Mouse (Mus musculus) kidney, adult 18-20 months (tissue): ENCODE results near the gene Sept12.

Experiments
- DNase-seq: peaks from one replicate; pipeline ENCODE4 v3.0.0; 2021

Gene Sept12

GRCm38 (mm10) chr16:4974521-4974920 lies 23.1 kb downstream of the Sept12 start:
- no peak for DNase-seq

GRCm38 (mm10) chr16:4971626-4972025 lies 26.0 kb downstream of the Sept12 start:
- no peak for DNase-seq

GRCm38 (mm10) chr16:4969055-4969843 lies 28.4 kb downstream of the Sept12 start:
- no peak for DNase-seq

GRCm38 (mm10) chr16:4968426-4968825 lies 29.2 kb downstream of the Sept12 start:
- no peak for DNase-seq

GRCm38 (mm10) chr16:4965392-4966129 lies 32.1 kb downstream of the Sept12 start:
- DNase-seq, result no peak

GRCm38 (mm10) chr16:4964731-4965391 lies 32.8 kb downstream of the Sept12 start:
- DNase-seq, result no peak

GRCm38 (mm10) chr16:4963797-4964709 lies 33.6 kb downstream of the Sept12 start, which contains the start of gene Anks3:
TSS of gene Anks3 (minus strand) at chr16:4964205.
- DNase-seq, result peak; percentile 97

GRCm38 (mm10) chr16:4963346-4963745 lies 34.3 kb downstream of the Sept12 start:
- DNase-seq, result no peak

GRCm38 (mm10) chr16:4960260-4960659 lies 37.4 kb downstream of the Sept12 start:
- no peak for DNase-seq

- no peak for DNase-seq
These were observed 40.2 kb downstream of the Sept12 start for GRCm38 (mm10) chr16:4957446-4957845.

GRCm38 (mm10) chr16:4956609-4957008 lies 41.0 kb downstream of the Sept12 start:
- DNase-seq, result no peak

GRCm38 (mm10) chr16:4947378-4947777 lies 50.3 kb downstream of the Sept12 start:
- DNase-seq, result no peak

- peak; percentile 33 for DNase-seq
These were observed 51.5 kb downstream of the Sept12 start for GRCm38 (mm10) chr16:4946155-4946554.

- no peak for DNase-seq
These were observed 52.2 kb downstream of the Sept12 start for GRCm38 (mm10) chr16:4945415-4945814.

GRCm38 (mm10) chr16:4943431-4943830 lies 54.2 kb downstream of the Sept12 start:
- DNase-seq, result no peak

- no peak for DNase-seq
These were observed 54.8 kb downstream of the Sept12 start for GRCm38 (mm10) chr16:4942868-4943267.

- no peak for DNase-seq
These were observed 56.6 kb downstream of the Sept12 start for GRCm38 (mm10) chr16:4941016-4941415.

GRCm38 (mm10) chr16:4940311-4940850 lies 57.3 kb downstream of the Sept12 start:
- DNase-seq, result no peak

GRCm38 (mm10) chr16:4939412-4939811 lies 58.2 kb downstream of the Sept12 start:
- peak; percentile 64 for DNase-seq

- peak; percentile 96 for DNase-seq
These were observed 58.7 kb downstream of the Sept12 start for GRCm38 (mm10) chr16:4938989-4939388.

- DNase-seq, result no peak
These were observed 59.2 kb downstream of the Sept12 start, which contains the start of gene Nudt16l1 for GRCm38 (mm10) chr16:4938461-4938860. TSS of gene Nudt16l1 (plus strand) at chr16:4938761.
